Mouse (Mus musculus): Measurements from ENCODE around the gene Rdh9.

DNA sequence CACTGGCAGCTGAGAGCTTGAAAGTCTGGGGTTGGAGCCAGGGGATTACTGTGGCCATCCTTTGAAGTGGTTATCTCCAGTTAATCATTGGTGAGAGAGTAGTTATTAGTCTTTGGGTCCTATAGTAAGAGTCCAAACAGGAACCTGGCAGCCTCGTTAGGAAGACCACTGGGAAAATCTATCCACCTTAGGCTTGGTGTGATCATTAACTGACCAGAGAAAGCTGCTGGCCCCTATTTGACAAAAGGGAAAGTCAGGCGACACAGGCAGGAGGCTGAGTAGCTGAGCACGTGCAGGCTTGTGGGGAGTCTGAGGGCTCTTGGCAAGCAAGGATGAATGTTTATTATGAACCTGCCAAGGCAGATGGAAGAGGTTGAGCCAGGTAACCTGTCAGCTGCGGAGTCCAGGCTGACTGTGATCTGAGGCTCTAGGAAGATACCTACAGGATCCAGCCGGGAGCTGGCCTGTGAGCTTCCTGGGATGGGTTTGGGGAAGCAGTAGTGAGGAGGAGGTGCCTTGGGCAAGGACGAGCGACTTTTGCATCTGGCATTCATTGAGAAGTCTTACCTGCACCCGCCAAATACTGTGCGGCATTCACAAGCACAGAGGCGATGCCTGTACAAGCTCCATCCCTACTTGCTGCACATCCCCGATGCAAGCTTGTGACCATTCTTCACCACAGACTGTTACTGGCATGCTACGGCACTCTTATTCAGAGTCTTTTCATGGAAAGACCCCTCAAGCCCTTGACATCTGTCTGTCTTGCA, 12.1 kb upstream of the Rdh9 start:
- TF ChIP-seq TAL1 (conservative IDR thresholded peaks at IDR 0.05; ENCODE audit: low read depth, low read length) (no peak), CTCF (IDR thresholded peaks at IDR 0.05; ENCODE audit: low read depth, low read length) (no peak), GATA1 (IDR thresholded peaks at IDR 0.05; ENCODE audit: borderline replicate concordance, low read length) (no peak)

All from G1E (cell line).